Mouse (Mus musculus): ENCODE results near the gene Hoxa3. TPM values are rescaled to one million over a fixed set of nuclear protein-coding genes. Genes with fewer than 3 reads are reported as not detected.

Gene Hoxa3
- polyA plus RNA-seq, 1 experiment from 2014 or later = 3.7 TPM

GRCm38 (mm10) chr6:52243681-52244121 lies 30.6 kb upstream of the Hoxa3 start:
- peaks cover 13% of the 10 kb centered on the region; the same call in 1 of the 2 replicates for H3K4me1 ChIP-seq
- H3K27me3 ChIP-seq (ENCODE audit: insufficient read depth, poor library complexity, severe bottlenecking) = peaks cover 99% of the 10 kb centered on the region

GRCm38 (mm10) chr6:52242801-52243332 lies 29.7 kb upstream of the Hoxa3 start:
- H3K9me3 ChIP-seq = no peaks in the 10 kb centered on the region
- peaks cover 99% of the 10 kb centered on the region for H3K27me3 ChIP-seq (ENCODE audit: insufficient read depth, poor library complexity, severe bottlenecking)
- no peaks in the 10 kb centered on the region for H3K36me3 ChIP-seq
- 4% methylated on average over 4 of the region's 4 CpGs for WGBS
- H3K4me3 ChIP-seq = no peak overlapping the region
- H3K4me1 ChIP-seq = peaks cover 9% of the 10 kb centered on the region; the same call in 1 of the 2 replicates
- no peak overlapping the region for H3K27ac ChIP-seq
- DNase-seq (ENCODE audit: low spot score) = peak; percentile 57

More at GRCm38 (mm10) chr6:52243681-52244121, 30.6 kb upstream of the Hoxa3 start:
- Histone ChIP-seq H3K9me3 (no peaks in the 10 kb centered on the region), H3K36me3 (no peaks in the 10 kb centered on the region), H3K27ac (no peak overlapping the region), H3K4me3 (no peak overlapping the region)
- DNase-seq (ENCODE audit: low spot score) = peak; percentile 74
- WGBS = 1% methylated on average over 12 of the region's 12 CpGs

DNA sequence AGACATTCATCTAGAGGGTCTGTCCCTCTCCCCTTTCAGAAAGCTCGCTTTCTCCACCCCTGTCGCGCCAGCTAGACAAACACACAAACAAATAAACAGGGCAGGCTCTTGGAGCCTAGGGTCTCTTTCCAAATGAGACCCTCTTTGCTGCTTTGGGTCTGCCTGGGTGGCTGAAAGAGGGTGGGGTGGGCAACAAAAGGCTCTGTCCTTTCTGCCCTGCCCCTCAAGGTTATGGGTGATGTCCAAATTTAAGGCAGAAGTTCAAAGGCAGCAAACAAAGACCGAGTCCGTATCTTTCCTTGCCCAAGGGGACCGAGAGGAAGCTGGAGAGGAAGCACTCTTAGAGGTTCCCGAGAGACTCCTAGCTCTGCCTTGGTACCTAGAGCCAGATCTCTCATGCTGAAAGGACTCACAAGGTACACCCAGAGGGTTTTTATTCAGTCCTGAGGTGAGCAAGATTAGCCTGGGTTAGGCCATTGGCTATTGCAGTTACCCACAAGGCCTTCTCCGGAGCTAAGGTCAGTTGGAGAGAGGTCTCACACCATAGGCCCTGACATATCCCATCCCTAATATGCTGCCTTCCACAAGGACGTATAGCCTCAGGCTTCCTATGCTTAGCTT lies 28.0 kb upstream of the Hoxa3 start:
- Histone ChIP-seq H3K4me1 (peaks cover 9% of the 10 kb centered on the region; the same call in 1 of the 2 replicates), H3K36me3 (no peaks in the 10 kb centered on the region), H3K9me3 (no peaks in the 10 kb centered on the region), H3K4me3 (no peak overlapping the region; the same call in 1 of the 2 replicates), H3K27me3 (ENCODE audit: insufficient read depth, poor library complexity, severe bottlenecking) (peaks cover 99% of the 10 kb centered on the region), H3K27ac (no peak overlapping the region)
- peak; percentile 70 for DNase-seq (ENCODE audit: low spot score)
- WGBS = 3% methylated on average over 9 of the region's 9 CpGs

DNA sequence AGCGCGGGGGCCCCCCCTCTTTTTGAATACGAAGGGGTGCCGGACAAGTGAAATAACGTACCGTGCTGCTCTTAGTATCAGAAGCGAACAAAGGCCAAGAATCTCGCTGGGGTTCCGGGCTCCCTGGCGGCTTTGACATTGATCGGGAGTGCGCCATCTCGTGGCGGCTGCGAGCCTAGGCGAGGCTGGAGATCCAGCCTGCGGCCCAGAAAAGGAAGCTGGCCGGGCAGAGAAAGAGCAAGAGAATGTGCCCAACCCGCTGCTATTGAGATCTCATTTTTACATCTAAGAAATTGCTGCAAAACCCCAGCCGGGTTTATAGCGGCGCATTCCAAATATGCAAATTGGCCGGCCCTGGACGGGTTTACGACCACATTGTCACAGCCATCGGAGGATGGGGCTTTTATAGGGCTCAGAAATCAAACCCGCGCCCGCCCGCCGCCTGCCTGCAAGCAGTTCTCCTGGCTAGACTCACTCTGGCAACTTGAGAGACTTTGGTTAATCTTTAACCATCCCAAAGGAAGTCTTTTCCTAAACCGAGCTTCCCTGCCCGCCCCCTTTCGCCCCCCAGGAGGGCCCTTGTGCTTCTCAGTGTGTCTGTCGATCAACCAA lies 27.4 kb upstream of the Hoxa3 start, which contains the start of gene Hoxa10:
Gene Hoxa10, minus strand, starts transcription at position 466 of the 612 bp plus-strand sequence.
- Histone ChIP-seq H3K4me3 (peak within 1 kb of the TSS; percentile 46), H3K27me3 (ENCODE audit: insufficient read depth, poor library complexity, severe bottlenecking) (peaks cover 99% of the 10 kb centered on the region), H3K4me1 (peaks cover 9% of the 10 kb centered on the region; the same call in 1 of the 2 replicates), H3K9me3 (no peaks in the 10 kb centered on the region), H3K36me3 (no peaks in the 10 kb centered on the region), H3K27ac (no peak within 1 kb of the TSS)
- DNase-seq (ENCODE audit: low spot score) = peak; percentile 89
- under 1% methylated on average over 35 of the region's 35 CpGs for WGBS

- Histone ChIP-seq H3K36me3 (no peaks in the 10 kb centered on the region), H3K27ac (no peak overlapping the region), H3K4me1 (peaks cover 4% of the 10 kb centered on the region; the same call in 1 of the 2 replicates), H3K4me3 (peak overlapping the region; percentile 46), H3K27me3 (ENCODE audit: insufficient read depth, poor library complexity, severe bottlenecking) (peaks cover 99% of the 10 kb centered on the region), H3K9me3 (no peaks in the 10 kb centered on the region)
- peak; percentile 72 for DNase-seq (ENCODE audit: low spot score)
- WGBS = 2% methylated on average over 30 of the region's 30 CpGs
These were observed 26.7 kb upstream of the Hoxa3 start for GRCm38 (mm10) chr6:52239625-52240388.

DNA sequence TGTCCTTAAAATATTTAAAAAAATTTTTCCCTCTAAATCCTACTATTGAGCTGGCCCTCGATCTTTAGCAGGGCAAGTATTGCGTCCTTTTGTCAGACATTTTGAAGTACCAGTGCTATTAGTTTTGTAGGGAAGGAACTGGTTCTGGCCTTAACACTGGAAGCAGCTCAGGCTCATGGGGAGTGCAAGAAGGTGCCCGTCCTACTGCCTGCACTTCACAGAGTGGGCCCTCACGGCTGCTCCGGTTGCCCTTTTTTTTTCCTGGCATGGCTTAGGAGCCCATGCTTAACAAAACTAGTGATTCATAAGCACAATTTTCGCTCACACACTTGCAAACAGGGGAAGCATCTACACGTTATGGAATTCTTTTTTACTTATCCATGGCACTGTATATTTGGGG lies 25.8 kb upstream of the Hoxa3 start:
- peaks cover 9% of the 10 kb centered on the region for H3K4me1 ChIP-seq
- H3K27ac ChIP-seq = no peak overlapping the region
- no peaks in the 10 kb centered on the region for H3K9me3 ChIP-seq
- peaks cover 99% of the 10 kb centered on the region for H3K27me3 ChIP-seq (ENCODE audit: insufficient read depth, poor library complexity, severe bottlenecking)
- DNase-seq (ENCODE audit: low spot score) = no peak
- H3K4me3 ChIP-seq = no peak overlapping the region
- no peaks in the 10 kb centered on the region for H3K36me3 ChIP-seq
- 2% methylated on average over 7 of the region's 7 CpGs for WGBS

GRCm38 (mm10) chr6:52238155-52238545 lies 25.0 kb upstream of the Hoxa3 start:
- H3K4me1 ChIP-seq = peaks cover 15% of the 10 kb centered on the region
- H3K36me3 ChIP-seq = no peaks in the 10 kb centered on the region
- H3K27ac ChIP-seq = no peak overlapping the region
- WGBS = under 1% methylated on average over 7 of the region's 7 CpGs
- H3K27me3 ChIP-seq (ENCODE audit: insufficient read depth, poor library complexity, severe bottlenecking) = peaks cover 99% of the 10 kb centered on the region
- peak; percentile 64 for DNase-seq (ENCODE audit: low spot score)
- H3K4me3 ChIP-seq = no peak overlapping the region
- no peaks in the 10 kb centered on the region for H3K9me3 ChIP-seq

DNA sequence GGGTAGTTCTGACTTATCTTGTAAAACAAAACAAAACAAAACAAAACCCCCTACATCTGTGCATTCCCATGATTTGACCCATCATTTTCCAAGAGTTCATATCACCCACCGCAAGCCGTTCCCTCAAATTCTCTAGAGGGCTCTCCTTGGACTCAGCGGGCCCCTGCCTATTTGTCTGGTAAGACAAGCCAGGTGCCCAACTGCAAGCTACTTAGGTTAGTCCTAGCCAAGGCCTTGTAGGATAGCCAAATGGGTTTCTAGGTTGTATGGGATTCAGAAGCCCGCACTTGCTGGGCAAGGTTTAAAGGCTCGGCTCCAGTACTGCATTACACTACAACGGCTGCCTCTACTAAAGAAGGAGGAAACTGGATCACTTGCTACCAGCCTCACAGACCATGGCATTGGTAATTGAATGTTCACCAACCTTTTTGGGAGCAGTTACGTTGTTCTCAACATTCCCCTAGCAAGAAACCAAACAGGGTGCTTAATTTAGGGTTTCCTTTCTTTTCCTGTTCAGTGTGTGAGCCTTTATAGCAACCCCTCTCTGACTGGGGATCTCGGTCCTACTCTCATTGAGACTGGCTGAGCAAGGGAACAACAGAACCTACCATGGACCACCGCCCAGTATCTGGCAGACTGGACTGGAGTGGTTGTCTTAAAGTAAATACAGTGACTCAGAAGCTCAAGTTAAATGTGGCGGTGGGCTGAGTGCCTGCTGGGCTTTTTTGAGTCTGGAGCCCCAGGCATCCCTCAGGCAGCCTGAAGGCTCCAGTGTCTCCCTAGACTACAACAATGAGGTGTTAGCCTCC lies 24.4 kb upstream of the Hoxa3 start:
- no peak overlapping the region for H3K27ac ChIP-seq
- H3K27me3 ChIP-seq (ENCODE audit: insufficient read depth, poor library complexity, severe bottlenecking) = peaks cover 99% of the 10 kb centered on the region
- no peaks in the 10 kb centered on the region for H3K9me3 ChIP-seq
- peaks cover 15% of the 10 kb centered on the region for H3K4me1 ChIP-seq
- WGBS = 10% methylated on average over 10 of the region's 10 CpGs
- peak; percentile 64 for DNase-seq (ENCODE audit: low spot score)
- no peak overlapping the region for H3K4me3 ChIP-seq
- no peaks in the 10 kb centered on the region for H3K36me3 ChIP-seq

DNA sequence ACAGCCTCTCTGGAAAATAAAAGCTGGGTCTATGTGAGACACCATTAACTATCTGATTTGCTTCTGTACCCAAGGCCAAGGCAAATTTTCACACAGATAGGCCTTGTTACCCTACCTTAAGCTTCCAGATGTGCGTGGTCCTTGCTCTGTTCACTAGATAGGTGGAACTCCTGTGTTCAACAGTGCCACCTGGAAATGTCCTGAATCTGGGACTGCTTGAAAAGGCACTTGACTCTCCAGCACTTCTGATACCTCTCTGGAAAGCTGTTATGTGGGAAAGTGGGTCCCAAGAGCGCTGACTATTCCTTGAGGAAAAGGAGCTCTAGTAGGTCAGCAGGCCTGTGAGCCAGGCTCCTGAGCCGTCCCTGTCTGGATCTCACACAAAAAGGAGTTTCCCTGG lies 23.7 kb upstream of the Hoxa3 start:
- Histone ChIP-seq H3K36me3 (no peaks in the 10 kb centered on the region), H3K27ac (no peak overlapping the region), H3K4me1 (peaks cover 15% of the 10 kb centered on the region), H3K9me3 (no peaks in the 10 kb centered on the region), H3K27me3 (ENCODE audit: insufficient read depth, poor library complexity, severe bottlenecking) (peaks cover 100% of the 10 kb centered on the region), H3K4me3 (no peak overlapping the region)
- peak; percentile 61 for DNase-seq (ENCODE audit: low spot score)
- WGBS = 8% methylated on average over 3 of the region's 3 CpGs

DNA sequence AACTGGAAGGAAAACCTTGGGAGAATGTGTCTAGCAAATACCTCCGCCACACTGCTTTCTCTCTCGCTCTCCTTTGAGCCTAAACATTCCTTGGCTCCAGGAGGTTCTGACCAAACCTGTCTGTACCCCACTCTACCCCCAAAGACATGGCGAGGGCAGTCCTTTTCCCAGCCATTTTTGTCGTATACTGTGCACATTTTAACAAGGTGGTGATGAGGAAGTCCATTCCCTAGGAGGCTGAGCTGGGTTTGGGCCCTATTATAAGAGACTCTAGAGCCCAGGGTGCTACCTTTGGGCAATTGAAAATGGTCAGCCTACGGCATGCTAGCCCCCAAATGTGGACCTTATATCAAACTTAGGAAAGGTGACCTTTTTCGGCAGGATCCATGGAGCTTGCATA lies 22.7 kb upstream of the Hoxa3 start:
- Histone ChIP-seq H3K36me3 (no peaks in the 10 kb centered on the region), H3K4me3 (no peak overlapping the region), H3K27me3 (ENCODE audit: insufficient read depth, poor library complexity, severe bottlenecking) (peaks cover 99% of the 10 kb centered on the region), H3K27ac (no peak overlapping the region), H3K9me3 (no peaks in the 10 kb centered on the region), H3K4me1 (peaks cover 15% of the 10 kb centered on the region)
- 15% methylated on average over 6 of the region's 6 CpGs for WGBS
- DNase-seq (ENCODE audit: low spot score) = peak; percentile 17

DNA sequence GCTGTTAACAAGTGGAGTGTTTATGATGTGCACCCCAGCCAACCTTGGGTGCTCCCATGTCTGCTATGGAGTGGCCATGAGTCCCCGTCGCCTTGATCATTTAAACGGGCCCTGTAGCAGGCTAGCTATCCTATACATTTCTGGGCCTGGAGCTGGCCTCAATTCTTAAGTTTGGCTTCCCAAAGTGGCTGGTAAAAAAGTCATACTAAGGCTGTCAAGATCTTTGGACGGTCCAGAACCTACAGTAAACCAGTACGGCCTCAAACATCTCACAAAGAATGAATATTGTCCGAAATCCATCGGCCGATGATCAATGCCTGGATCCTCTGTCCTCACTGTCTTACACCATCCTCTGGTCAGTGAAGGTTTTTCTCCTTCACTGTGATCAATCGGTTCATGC lies 22.1 kb upstream of the Hoxa3 start:
- H3K4me1 ChIP-seq = peaks cover 19% of the 10 kb centered on the region
- H3K4me3 ChIP-seq = no peak overlapping the region
- WGBS = 23% methylated on average over 9 of the region's 9 CpGs
- no peaks in the 10 kb centered on the region for H3K36me3 ChIP-seq
- H3K9me3 ChIP-seq = no peaks in the 10 kb centered on the region
- no peak overlapping the region for H3K27ac ChIP-seq
- peaks cover 99% of the 10 kb centered on the region for H3K27me3 ChIP-seq (ENCODE audit: insufficient read depth, poor library complexity, severe bottlenecking)
- no peak for DNase-seq (ENCODE audit: low spot score)

Data from heart, embryonic 10.5 days (tissue).